Mouse (Mus musculus) embryonic facial prominence, embryonic 12.5 days (tissue): ENCODE measurements around the gene Ift88. TPM values are rescaled to one million over a fixed set of nuclear protein-coding genes. Genes with fewer than 3 reads are reported as not detected.
A peak's percentile ranks its signal among the peaks of the same experiment; 100 is the strongest.

Experiments used
- ATAC-seq: fragments of 200-750 bp; cut with Nextera tagmentation; 2 replicates; pipeline ENCODE4 v1.8.0; 2017; ENCODE audit not compliant: insufficient number of reproducible peaks, insufficient read depth, low FRiP score, low TSS enrichment
- H3K27ac ChIP-seq: fragments of 300-500 bp; sonication (generic); 2 replicates; pipeline ENCODE4 v1.5.1; 2016; ENCODE audit warnings: mild to moderate bottlenecking
- H3K27me3 ChIP-seq: fragments of 300-500 bp; sonication (generic); 2 replicates; pipeline ENCODE4 v1.6.1; 2016; ENCODE audit warnings: mild to moderate bottlenecking, moderate library complexity
- H3K36me3 ChIP-seq: fragments of 300-500 bp; sonication (generic); 2 replicates; pipeline ENCODE4 v1.6.1; 2016; ENCODE audit warnings: mild to moderate bottlenecking
- H3K4me1 ChIP-seq: fragments of 300-500 bp; sonication (generic); 2 replicates; pipeline ENCODE4 v1.6.1; 2016
- H3K4me2 ChIP-seq: fragments of 300-500 bp; sonication (generic); replicated peaks from 2 replicates; pipeline ENCODE4 v1.6.1; 2016; ENCODE audit warnings: mild to moderate bottlenecking, moderate library complexity
- H3K4me3 ChIP-seq: fragments of 300-500 bp; sonication (generic); 2 replicates; pipeline ENCODE4 v1.5.1; 2016; ENCODE audit warnings: mild to moderate bottlenecking
- H3K9ac ChIP-seq: fragments of 300-500 bp; sonication (generic); 2 replicates; pipeline ENCODE4 v1.6.1; 2016; ENCODE audit warnings: mild to moderate bottlenecking, moderate library complexity
- H3K9me3 ChIP-seq: fragments of 300-500 bp; sonication (generic); 2 replicates; pipeline ENCODE4 v1.6.1; 2016; ENCODE audit warnings: mild to moderate bottlenecking, moderate library complexity
- WGBS: fragments of 180-500 bp; shearing (Covaris S2); methylation state at CpG from one replicate; pipeline ENCODE4 v1.1.7; 2016; 5-methylcytosine and 5-hydroxymethylcytosine counted together
- polyA plus RNA-seq: library from polyadenylated mRNA; unstranded; fragments of >200 nt; fragmentation: Nextera tagmentation; extraction: Ambion mirVana; gene quantifications from 2 replicates; pipeline ENCODE4 v1.2.1, GENCODE M21; 2016

Ift88 gene
- polyA plus RNA-seq, 1 experiment from 2014 or later, result 15.1 TPM

DNA sequence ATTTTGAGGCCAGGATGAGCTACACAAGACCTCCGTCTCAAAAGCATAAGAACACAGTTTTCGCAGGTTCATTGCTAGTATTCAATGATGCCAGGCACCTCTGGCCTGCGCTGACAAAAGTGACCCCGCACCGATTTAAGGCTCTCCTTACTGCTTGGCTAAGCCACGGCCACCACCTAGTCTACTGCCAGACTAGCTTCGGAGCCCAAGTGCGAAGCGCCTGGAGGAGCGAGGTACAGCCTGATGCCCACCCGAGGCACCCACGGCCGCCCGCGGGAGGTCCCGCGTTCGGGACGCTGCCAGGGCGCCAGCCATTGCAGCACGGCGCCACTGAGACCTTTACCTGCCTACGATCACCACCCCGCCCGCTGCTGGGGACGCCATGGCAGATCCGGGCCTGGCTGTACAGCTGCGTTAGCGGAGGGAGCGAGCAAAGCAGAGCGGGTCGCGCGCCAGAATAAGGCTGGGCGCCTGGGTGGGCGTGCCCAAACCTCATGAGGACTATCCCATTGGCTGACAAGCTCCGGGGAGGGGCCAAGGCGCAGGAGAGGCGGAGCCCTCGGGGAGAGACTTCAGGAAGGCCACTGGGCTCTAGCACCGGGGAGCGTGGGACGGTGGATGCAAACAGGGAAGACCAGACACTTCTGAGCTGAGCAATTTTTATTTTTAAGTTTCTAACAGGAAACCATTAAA, 25.7 kb upstream of the Ift88 start, which contains the start of gene Cryl1:
Gene Cryl1 (minus strand): TSS at position 465 of the 693 bp plus-strand sequence.
- H3K4me1 ChIP-seq, result no peaks in the 10 kb centered on the region
- 3% methylated on average over 43 of the region's 43 CpGs for WGBS
- peak within 1 kb of the TSS; percentile 58 for H3K4me3 ChIP-seq
- peak within 1 kb of the TSS; percentile 73 for H3K9ac ChIP-seq
- no peaks in the 10 kb centered on the region for H3K9me3 ChIP-seq
- H3K36me3 ChIP-seq, result no peaks in the 10 kb centered on the region
- H3K27ac ChIP-seq, result peak within 1 kb of the TSS; percentile 43; the same call in 1 of the 2 replicates
- H3K27me3 ChIP-seq, result no peaks in the 10 kb centered on the region
- ATAC-seq, result peak; percentile 97
- H3K4me2 ChIP-seq, result peak within 1 kb of the TSS; percentile 60

DNA sequence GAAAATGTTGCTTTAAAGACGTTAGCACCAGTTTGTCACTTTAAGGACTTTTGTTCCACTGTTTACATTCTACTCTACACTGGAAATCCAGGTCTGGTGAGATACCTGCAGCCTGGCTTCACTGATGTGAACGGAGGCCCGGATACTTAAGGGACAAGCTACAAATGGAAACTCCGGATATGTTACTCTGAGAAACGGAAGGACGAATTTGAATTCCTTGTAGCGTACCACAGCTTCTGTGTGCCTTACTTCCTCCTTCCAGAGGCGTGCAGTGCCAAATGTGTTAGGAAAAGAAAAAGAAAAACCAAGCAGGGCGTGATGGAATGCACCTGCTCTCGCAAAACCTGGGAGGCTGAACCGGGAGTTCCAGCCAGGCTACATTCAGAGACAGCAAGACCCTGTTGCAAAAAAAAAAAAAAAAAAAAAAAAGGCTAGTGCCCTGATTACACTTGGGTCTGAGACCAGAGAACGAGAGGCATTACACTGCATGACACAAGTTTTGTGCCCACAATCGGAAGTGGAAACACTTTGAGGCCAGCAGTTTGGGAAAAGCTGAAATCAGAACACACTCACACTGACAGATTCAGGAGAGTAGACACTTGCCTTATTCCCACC, 24.9 kb upstream of the Ift88 start:
- peak overlapping the region; percentile 43; the same call in 1 of the 2 replicates for H3K27ac ChIP-seq

DNA sequence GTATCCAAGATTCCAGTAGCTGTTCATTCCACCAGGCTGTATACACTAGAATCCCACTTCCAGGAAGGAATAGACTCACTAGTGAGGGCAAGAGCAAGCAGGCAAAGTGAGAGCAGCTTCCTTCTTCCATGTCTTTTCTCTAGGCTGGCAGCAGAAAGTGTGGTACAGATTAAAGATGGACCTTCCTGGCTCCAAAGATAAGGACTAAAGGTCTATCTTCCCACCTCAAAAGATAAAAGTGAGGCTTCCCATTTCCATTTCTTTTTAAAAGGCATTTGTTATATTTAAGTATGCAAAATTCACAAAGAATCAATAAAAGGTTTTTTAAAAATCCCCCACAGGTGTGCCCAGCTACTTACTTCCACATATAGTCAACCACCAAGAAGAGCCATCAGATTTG, 21.0 kb upstream of the Ift88 start:
- Histone ChIP-seq H3K27me3 (no peaks in the 10 kb centered on the region), H3K4me2 (no peak overlapping the region), H3K4me3 (no peak overlapping the region), H3K9me3 (no peaks in the 10 kb centered on the region), H3K36me3 (no peaks in the 10 kb centered on the region), H3K4me1 (peaks cover 9% of the 10 kb centered on the region), H3K27ac (no peak overlapping the region), H3K9ac (no peak overlapping the region)
- ATAC-seq, result no peak

More for the DNA sequence above, 24.9 kb upstream of the Ift88 start:
- H3K4me2 ChIP-seq, result peak overlapping the region; percentile 60
- 12% methylated on average over 13 of the region's 13 CpGs for WGBS
- peak overlapping the region; percentile 37; the same call in 1 of the 2 replicates for H3K9ac ChIP-seq
- H3K27me3 ChIP-seq, result no peaks in the 10 kb centered on the region
- no peak for ATAC-seq
- H3K4me3 ChIP-seq, result peak overlapping the region; percentile 58
- no peaks in the 10 kb centered on the region for H3K4me1 ChIP-seq
- H3K36me3 ChIP-seq, result no peaks in the 10 kb centered on the region
- no peaks in the 10 kb centered on the region for H3K9me3 ChIP-seq

DNA sequence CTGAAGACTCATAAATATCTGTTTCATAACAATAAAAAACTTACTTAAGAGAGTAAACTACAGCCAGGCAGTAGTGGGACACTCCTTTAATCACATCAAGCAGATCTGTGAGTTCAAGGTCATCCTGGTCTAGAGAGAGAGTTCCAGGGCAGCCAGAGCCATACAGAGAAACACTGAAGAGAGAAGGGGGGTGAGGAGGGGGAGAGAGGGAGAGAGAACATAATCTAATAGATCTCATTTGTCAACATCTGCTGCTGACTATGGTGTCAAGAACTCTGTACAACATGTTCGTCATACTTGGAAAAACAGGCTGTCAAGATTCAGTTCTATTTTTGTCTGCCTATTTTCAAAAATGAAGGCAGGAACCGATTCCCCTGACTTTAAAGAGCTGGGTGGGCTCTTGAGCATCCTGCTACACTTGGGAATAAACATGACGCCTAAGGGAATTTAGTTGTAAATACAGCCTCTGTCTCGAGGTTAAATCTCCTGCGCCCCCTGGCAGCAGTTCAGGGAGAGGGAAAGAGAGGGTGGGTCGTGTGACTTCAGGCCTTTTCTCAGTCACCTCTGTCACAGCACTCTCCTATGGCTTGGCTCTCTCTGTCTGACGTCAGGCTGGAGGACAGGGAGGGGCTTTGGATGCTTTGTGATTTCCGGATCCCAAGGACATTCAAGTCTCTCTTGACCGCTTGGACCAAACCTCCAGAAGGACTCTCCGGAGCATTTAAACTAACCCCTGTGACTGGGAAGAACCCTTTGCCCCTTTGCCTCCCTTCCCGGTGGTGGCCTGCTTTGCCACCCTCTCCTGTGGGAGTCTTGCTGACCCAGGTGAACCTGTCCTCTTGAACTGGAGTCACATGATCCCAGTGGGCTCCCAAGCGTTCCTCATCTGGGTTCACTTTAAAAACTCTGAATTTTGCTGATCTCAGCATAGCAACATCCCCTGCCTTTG, 16.5 kb upstream of the Ift88 start:
- no peak overlapping the region for H3K9ac ChIP-seq
- no peaks in the 10 kb centered on the region for H3K36me3 ChIP-seq
- 4% methylated on average over 12 of the region's 12 CpGs for WGBS
- peaks cover 9% of the 10 kb centered on the region for H3K4me1 ChIP-seq
- H3K27me3 ChIP-seq, result no peaks in the 10 kb centered on the region
- no peak overlapping the region for H3K27ac ChIP-seq
- peak; percentile 60; the same call in 1 of the 2 replicates for ATAC-seq
- H3K4me3 ChIP-seq, result no peak overlapping the region
- H3K4me2 ChIP-seq, result peak overlapping the region; percentile 37
- H3K9me3 ChIP-seq, result no peaks in the 10 kb centered on the region

GRCm38 (mm10) chr14:57408100-57408499, 15.8 kb upstream of the Ift88 start:
- no peaks in the 10 kb centered on the region for H3K27me3 ChIP-seq
- H3K4me3 ChIP-seq, result no peak overlapping the region
- no peak overlapping the region for H3K4me2 ChIP-seq
- peaks cover 9% of the 10 kb centered on the region for H3K4me1 ChIP-seq
- no peak for ATAC-seq
- 76% methylated on average over 8 of the region's 8 CpGs for WGBS
- H3K9ac ChIP-seq, result no peak overlapping the region
- H3K9me3 ChIP-seq, result no peaks in the 10 kb centered on the region
- no peak overlapping the region for H3K27ac ChIP-seq
- H3K36me3 ChIP-seq, result no peaks in the 10 kb centered on the region

DNA sequence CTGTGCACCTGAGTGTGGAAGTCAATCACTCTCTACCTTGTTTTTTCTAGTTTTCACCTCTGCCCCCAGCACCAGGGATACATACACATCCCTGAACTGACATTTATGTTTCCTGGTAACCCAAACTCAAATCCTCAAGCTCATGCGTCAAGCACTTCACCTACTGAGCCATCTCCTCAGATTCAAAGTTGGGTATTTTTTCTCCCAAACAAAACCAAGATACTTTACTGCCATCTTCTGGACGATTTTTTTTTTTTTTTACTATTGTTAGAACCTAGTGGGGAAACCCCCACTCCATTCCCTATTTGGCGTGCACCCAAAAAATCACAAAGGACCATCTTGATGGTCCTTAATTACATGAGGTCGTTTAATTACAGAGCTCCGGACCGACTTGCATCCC, 14.8 kb upstream of the Ift88 start:
- Histone ChIP-seq H3K27me3 (no peaks in the 10 kb centered on the region), H3K4me2 (no peak overlapping the region), H3K27ac (no peak overlapping the region), H3K9ac (no peak overlapping the region), H3K4me1 (peaks cover 9% of the 10 kb centered on the region), H3K9me3 (no peaks in the 10 kb centered on the region), H3K4me3 (no peak overlapping the region), H3K36me3 (no peaks in the 10 kb centered on the region)
- 20% methylated on average over 6 of the region's 6 CpGs for WGBS
- ATAC-seq, result no peak

- ATAC-seq, result no peak
Measured at GRCm38 (mm10) chr14:57412166-57412565, 11.7 kb upstream of the Ift88 start.

DNA sequence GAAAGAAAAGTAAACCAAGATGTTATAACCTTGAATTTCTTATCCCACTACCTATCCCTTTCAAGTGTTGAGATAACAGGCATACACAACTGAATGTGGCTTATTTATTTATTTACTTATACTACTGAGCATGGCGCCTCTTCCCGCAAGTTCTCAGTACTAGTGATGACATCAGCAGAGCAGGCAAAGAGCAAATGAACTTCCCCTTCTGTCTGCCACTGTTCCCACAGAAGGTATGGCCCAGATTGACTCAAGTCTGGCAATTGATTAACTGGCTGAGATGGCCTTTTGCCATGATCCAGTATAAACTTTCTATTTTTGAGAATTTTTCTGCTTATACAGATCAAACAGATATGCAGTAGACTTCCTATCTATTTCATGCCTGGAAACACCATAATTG, 6.7 kb upstream of the Ift88 start:
- 91% methylated on average over 2 of the region's 2 CpGs for WGBS
- no peak overlapping the region for H3K4me2 ChIP-seq

More at GRCm38 (mm10) chr14:57412166-57412565, 11.7 kb upstream of the Ift88 start:
- WGBS, result 38% methylated on average over 7 of the region's 7 CpGs
- Histone ChIP-seq H3K9me3 (no peaks in the 10 kb centered on the region), H3K27me3 (no peaks in the 10 kb centered on the region), H3K4me1 (peaks cover 7% of the 10 kb centered on the region), H3K4me3 (no peak overlapping the region), H3K36me3 (no peaks in the 10 kb centered on the region), H3K27ac (no peak overlapping the region), H3K9ac (no peak overlapping the region), H3K4me2 (no peak overlapping the region)

DNA sequence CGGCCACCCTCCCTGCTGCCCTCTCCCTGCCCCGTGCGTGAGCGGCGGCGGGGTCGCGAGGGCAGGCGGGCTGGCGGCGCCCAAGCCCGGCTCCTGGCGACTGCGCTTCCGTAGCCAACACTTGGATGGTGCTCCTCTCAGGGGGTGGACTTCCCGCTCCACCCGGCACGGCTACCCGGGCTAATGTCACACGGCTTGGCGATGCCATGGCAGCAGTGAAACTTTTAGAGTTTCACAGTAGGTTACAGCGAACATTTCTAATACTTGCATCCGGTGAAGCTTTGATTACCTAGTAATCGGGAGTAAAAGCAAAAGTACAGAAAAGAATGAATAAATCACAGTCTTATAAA, 325 bp downstream of the Ift88 start:
- H3K27ac ChIP-seq, result peak overlapping the region; percentile 65; the same call in 1 of the 2 replicates

More for the DNA sequence above, 6.7 kb upstream of the Ift88 start:
- no peak overlapping the region for H3K4me3 ChIP-seq
- H3K36me3 ChIP-seq, result no peaks in the 10 kb centered on the region
- H3K9ac ChIP-seq, result no peak overlapping the region
- H3K27me3 ChIP-seq, result no peaks in the 10 kb centered on the region
- ATAC-seq, result no peak
- no peaks in the 10 kb centered on the region for H3K9me3 ChIP-seq
- H3K27ac ChIP-seq, result no peak overlapping the region
- H3K4me1 ChIP-seq, result no peaks in the 10 kb centered on the region

DNA sequence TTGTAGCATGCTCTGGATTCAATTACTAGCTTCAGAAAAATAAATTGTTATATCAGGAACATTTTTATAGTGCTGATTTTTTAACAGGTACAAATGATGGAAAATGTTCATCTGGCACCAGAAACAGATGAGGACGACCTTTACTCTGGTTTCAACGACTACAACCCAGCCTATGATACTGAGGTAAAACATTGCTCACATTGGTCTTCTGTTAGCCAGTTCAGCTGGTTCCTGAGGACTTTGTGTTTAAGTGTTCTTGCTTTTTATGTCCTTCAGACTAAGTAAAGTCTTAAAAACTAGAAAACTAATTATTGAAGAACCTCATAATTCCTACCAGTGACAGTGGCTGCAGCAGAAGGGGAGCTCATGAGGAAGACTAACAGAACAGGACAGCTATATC, 6.6 kb downstream of the Ift88 start:
- no peaks in the 10 kb centered on the region for H3K27me3 ChIP-seq
- no peak for ATAC-seq
- H3K36me3 ChIP-seq, result no peaks in the 10 kb centered on the region
- no peak overlapping the region for H3K4me3 ChIP-seq
- H3K27ac ChIP-seq, result no peak overlapping the region
- WGBS, result 61% methylated on average over 2 of the region's 2 CpGs
- H3K9me3 ChIP-seq, result no peaks in the 10 kb centered on the region
- peaks cover 11% of the 10 kb centered on the region; the same call in 1 of the 2 replicates for H3K4me1 ChIP-seq
- no peak overlapping the region for H3K4me2 ChIP-seq
- no peak overlapping the region for H3K9ac ChIP-seq

More for the DNA sequence above, 325 bp downstream of the Ift88 start:
- H3K4me2 ChIP-seq, result peak overlapping the region; percentile 71
- H3K9me3 ChIP-seq, result no peaks in the 10 kb centered on the region
- under 1% methylated on average over 24 of the region's 24 CpGs for WGBS
- ATAC-seq, result peak; percentile 89
- no peaks in the 10 kb centered on the region for H3K36me3 ChIP-seq
- peaks cover 10% of the 10 kb centered on the region; the same call in 1 of the 2 replicates for H3K4me1 ChIP-seq
- H3K9ac ChIP-seq, result peak overlapping the region; percentile 90
- peak overlapping the region; percentile 97 for H3K4me3 ChIP-seq
- no peaks in the 10 kb centered on the region for H3K27me3 ChIP-seq

- no peak overlapping the region for H3K4me2 ChIP-seq
- H3K4me3 ChIP-seq, result no peak overlapping the region
- no peak overlapping the region for H3K27ac ChIP-seq
- peaks cover 14% of the 10 kb centered on the region; the same call in 1 of the 2 replicates for H3K36me3 ChIP-seq
- H3K27me3 ChIP-seq, result no peaks in the 10 kb centered on the region
- H3K9me3 ChIP-seq, result no peaks in the 10 kb centered on the region
- 81% methylated on average over 1 of the region's 1 CpGs for WGBS
- H3K4me1 ChIP-seq, result no peaks in the 10 kb centered on the region
- H3K9ac ChIP-seq, result no peak overlapping the region
- no peak for ATAC-seq
Measured at GRCm38 (mm10) chr14:57452516-57452915, 28.7 kb downstream of the Ift88 start.
